Mouse (Mus musculus) kidney, adult 2 months (tissue): ENCODE data around the gene Slc52a3.

Experiments
- CTCF ChIP-seq: fragments of 200-500 bp; conservative IDR thresholded peaks from 2 replicates; pipeline ENCODE4 v1.5.1; 2011; ENCODE audit warnings: low read depth, mild to moderate bottlenecking, control low read depth, low read length, moderate library complexity, mixed read lengths; ENCODE audit not compliant: insufficient read depth, insufficient read length
- POLR2A ChIP-seq: fragments of 200-500 bp; IDR thresholded peaks from one replicate; pipeline ENCODE4 v1.6.1; 2011; ENCODE audit warnings: low read depth, low read length, control low read depth

- TF ChIP-seq CTCF: no peak
- no peak for TF ChIP-seq POLR2A
These were observed 16.0 kb upstream of the Slc52a3 start for GRCm38 (mm10) chr2:151980355-151980693.
